Mouse (Mus musculus) brain, adult 2 months (tissue): ENCODE measurements around the gene Cdh23.
A peak's percentile ranks its signal among the peaks of the same experiment; 100 is the strongest.

Experiments
- DNase-seq: peaks from one replicate; pipeline ENCODE4 v3.0.0; 2011; ENCODE audit warnings: low read depth, low spot score

Cdh23 gene

GRCm38 (mm10) chr10:60344111-60344510, 352.2 kb downstream of the Cdh23 start:
- DNase-seq: peak; percentile 48

GRCm38 (mm10) chr10:60341528-60341927, 354.8 kb downstream of the Cdh23 start:
- no peak for DNase-seq

- DNase-seq: no peak
Measured at GRCm38 (mm10) chr10:60335021-60335420, 361.3 kb downstream of the Cdh23 start.

- DNase-seq: no peak
Measured at GRCm38 (mm10) chr10:60334583-60334982, 361.7 kb downstream of the Cdh23 start.

- peak; percentile 19 for DNase-seq
Measured at GRCm38 (mm10) chr10:60328963-60329650, 367.2 kb downstream of the Cdh23 start.

- DNase-seq: no peak
Measured at GRCm38 (mm10) chr10:60316166-60316565, 380.1 kb downstream of the Cdh23 start.

GRCm38 (mm10) chr10:60313606-60314005, 382.7 kb downstream of the Cdh23 start:
- peak; percentile 53 for DNase-seq

- DNase-seq: peak; percentile 44
Measured at GRCm38 (mm10) chr10:60310629-60311028, 385.7 kb downstream of the Cdh23 start.

GRCm38 (mm10) chr10:60304854-60305628, 391.2 kb downstream of the Cdh23 start:
- peak; percentile 89 for DNase-seq

GRCm38 (mm10) chr10:60303419-60303818, 392.9 kb downstream of the Cdh23 start:
- peak; percentile 5 for DNase-seq

- peak; percentile 13 for DNase-seq
Measured at GRCm38 (mm10) chr10:60299636-60300035, 396.7 kb downstream of the Cdh23 start.

- DNase-seq: peak; percentile 56
Measured at GRCm38 (mm10) chr10:60296027-60296426, 400.3 kb downstream of the Cdh23 start.

GRCm38 (mm10) chr10:60295356-60295755, 400.9 kb downstream of the Cdh23 start:
- DNase-seq: peak; percentile 65

- no peak for DNase-seq
Measured at GRCm38 (mm10) chr10:60294621-60295020, 401.7 kb downstream of the Cdh23 start.

- DNase-seq: no peak
Measured at GRCm38 (mm10) chr10:60292209-60292608, 404.1 kb downstream of the Cdh23 start.

- DNase-seq: no peak
Measured at GRCm38 (mm10) chr10:60290739-60291110, 405.6 kb downstream of the Cdh23 start.

- no peak for DNase-seq
Measured at GRCm38 (mm10) chr10:60290026-60290738, 406.1 kb downstream of the Cdh23 start.

GRCm38 (mm10) chr10:60289216-60289615, 407.1 kb downstream of the Cdh23 start:
- DNase-seq: no peak

GRCm38 (mm10) chr10:60287726-60288125, 408.6 kb downstream of the Cdh23 start:
- DNase-seq: no peak

- no peak for DNase-seq
Measured at GRCm38 (mm10) chr10:60287161-60287560, 409.1 kb downstream of the Cdh23 start.

- DNase-seq: peak; percentile 79
Measured at GRCm38 (mm10) chr10:60286546-60286945, 409.7 kb downstream of the Cdh23 start.

GRCm38 (mm10) chr10:60285676-60286372, 410.5 kb downstream of the Cdh23 start:
- DNase-seq: peak; percentile 95
